Mouse (Mus musculus): Measurements from ENCODE around the gene Ccna1.

The Ccna1 gene

DNA sequence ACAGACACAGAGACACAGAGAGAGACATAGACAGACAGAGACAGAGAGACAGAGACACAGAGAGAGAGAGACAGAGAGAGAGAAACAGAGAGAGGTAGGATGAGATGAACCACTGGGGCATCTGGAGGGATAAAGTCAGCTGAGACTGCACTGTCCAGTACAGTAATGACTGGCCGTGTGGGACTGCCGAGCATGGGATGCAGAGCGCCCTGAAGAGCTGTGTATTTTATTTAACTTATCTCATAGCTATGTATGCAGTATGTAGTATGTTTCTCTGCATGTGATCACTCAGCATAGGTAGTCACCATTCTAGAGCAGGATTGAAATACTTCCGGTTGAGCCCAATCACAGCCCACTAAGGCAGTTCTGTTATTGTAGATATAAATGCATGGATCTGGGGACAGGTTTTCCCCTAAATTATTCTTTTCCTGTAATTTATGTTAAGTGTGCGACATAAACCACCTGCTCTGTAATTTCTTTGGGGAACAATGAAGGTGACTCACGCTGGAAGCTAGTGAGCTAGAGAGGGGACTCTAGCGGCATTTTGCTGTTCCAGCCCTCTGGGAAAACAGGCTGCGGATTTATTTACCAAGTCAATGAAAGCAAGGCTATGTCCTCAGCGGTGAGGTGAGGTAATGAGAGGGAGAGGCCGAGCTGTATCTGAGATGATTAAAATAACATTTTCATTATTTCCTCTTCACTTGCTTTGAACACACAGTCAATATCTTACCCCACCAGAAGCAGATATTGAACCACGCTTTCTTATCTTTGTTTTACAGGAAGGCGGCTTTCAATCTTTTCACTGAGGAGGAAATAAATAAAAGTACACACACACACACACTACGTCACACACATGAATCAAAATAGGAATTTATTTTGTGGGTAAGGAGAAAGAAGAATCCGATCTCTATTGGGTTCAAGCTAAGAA is 10.7 kb upstream of the Ccna1 start:
- no peak for DNase-seq (ENCODE audit: low read depth, low spot score)

DNA sequence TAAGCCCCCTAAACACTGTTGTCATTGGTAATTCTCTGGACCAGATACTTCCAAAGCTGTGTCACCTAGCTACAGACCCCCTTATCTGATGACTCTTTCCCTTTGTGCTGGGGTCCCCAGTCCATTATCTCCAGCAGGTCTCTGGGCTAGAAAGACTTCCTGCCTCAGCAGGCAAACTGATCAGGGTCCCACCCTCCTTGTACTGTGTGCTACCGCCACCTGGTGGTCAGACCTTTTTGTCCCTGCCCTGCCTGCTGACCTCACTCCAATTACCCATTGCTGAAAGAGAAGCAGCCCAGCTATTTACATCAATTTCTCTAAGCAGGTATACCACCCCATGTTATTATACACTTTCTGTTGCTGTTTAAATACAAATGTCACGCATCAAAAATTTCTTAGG is 9.1 kb upstream of the Ccna1 start:
- DNase-seq (ENCODE audit: low read depth, low spot score) = no peak

DNA sequence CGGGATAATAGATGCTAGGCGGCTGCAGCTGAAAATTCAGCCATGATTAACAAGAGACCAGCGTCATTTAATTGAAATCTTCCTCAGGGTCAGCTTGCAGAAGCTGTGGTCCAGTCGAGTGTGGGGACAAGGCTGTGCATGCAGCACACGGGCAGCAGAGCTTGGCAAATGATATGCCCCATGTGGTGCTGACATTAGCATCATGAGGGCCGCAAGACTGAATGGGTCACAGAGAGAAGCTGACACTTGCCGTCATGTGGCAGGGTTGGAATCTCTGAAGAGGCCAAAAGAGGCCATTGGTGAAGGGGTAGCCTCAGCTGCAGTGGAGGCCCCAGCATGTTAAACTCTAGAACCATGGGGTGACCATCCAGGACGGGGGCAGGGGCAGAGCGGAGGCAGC is 7.4 kb upstream of the Ccna1 start:
- DNase-seq (ENCODE audit: low read depth, low spot score) = no peak

GRCm38 (mm10) chr3:55056376-55056775 is 1.1 kb upstream of the Ccna1 start:
- DNase-seq (ENCODE audit: low read depth, low spot score) = no peak

DNA sequence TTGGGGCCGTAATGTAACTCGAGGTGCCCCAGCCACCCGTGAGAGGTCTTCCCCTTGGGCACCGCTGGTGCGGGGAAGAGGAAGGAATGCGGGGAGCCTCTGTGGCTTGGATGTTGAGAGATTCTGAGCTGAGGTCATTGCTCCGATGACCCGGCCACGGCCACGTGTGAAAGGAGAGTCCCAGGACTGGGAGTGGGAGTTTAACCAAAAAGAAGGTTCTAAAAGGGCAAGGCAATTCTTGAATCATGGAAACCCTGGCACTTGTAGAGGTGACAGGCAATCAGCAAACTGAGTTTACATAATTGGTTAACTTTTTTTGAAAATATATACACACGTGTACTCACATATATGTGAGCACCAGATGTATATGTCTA is 433 bp upstream of the Ccna1 start:
- no peak for DNase-seq (ENCODE audit: low read depth, low spot score)

GRCm38 (mm10) chr3:55054231-55054630 is 1.1 kb downstream of the Ccna1 start:
- no peak for DNase-seq (ENCODE audit: low read depth, low spot score)

DNA sequence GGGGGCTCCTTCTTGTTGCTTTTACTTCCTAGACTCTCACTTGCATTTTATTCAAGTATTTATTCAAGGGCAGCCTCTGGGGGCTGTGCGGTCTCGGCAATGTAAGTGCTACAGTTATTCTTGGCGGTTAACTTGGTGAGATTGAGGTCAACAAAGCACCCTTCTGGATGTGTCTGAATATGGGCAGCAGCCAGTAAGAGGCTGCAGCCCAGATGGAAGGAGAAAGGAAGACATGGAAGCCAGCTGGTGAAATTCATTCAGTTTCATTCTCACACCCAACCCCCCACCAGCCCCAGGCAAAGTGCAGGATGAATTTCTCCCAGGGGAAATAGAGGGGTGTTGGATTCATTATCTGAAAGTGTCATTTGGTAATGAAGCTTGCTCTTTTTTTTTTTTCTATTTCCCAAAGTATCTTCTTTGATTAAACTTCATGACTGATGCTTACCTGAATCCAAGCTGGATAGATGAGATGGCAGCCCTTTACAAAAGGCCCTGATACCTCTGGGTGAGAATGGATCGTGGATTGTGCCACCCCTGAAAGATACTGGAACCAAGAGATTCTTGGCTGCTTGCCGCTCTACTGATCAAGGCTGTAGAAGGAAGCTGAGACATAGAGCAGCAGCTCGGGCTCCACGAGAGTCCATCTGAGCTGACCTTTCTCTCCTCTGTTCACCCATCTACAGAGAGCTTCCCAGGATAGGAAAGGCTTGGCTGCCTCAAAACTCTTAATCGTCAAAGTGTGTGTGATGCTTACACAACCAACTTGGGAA is 10.5 kb downstream of the Ccna1 start:
- DNase-seq (ENCODE audit: low read depth, low spot score) = no peak

DNA sequence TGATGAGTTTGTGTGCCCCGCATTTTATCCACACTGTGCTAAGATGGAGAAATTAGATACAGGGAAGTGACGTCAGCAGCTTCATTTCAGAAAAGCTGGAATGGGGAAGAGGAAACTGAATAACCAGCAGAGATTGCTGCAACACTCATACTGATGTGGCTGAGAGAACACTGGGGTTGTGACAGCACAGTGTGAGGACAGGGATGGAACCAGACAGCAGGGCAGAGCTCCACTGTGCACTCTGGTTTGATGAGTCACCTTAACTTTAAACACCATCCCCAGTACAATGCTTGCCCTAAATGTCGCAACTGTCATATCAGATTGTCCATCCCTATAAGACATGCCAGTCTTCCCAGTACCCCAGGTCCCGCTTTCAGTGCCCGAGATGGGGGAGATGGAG is 17.7 kb downstream of the Ccna1 start:
- DNase-seq (ENCODE audit: low read depth, low spot score) = no peak

DNA sequence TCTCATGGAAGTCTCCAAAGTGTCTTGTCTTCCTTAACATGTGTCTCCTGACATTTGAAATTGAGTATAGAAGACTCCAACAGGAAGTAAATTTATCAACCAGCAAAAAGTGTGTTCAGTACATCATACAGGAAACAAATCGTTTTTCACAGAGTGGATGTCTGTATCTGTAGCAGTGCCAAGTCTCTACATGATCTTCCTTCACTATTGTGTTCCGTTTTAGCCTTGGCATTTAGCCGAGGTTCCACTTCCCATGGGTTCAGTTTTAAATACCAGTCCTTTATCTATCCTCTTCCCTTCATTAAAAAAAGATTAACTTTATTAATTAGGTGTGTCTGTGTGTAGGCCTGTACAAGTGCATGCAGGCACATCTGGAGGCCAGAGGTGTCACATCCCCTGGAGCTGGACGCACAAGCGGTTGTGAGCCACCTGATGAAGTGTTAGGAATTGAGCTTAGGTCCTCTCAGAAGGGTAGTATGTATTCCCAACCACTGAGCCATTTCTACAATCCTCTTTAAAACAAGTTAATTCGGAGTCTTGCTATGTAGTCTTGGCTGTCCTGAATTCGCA is 27.9 kb downstream of the Ccna1 start:
- DNase-seq (ENCODE audit: low read depth, low spot score) = no peak

GRCm38 (mm10) chr3:55025502-55025901 is 29.8 kb downstream of the Ccna1 start:
- no peak for DNase-seq (ENCODE audit: low read depth, low spot score)

GRCm38 (mm10) chr3:55023347-55023746 is 32.0 kb downstream of the Ccna1 start:
- no peak for DNase-seq (ENCODE audit: low read depth, low spot score)

GRCm38 (mm10) chr3:55022247-55022646 is 33.1 kb downstream of the Ccna1 start:
- no peak for DNase-seq (ENCODE audit: low read depth, low spot score)

DNA sequence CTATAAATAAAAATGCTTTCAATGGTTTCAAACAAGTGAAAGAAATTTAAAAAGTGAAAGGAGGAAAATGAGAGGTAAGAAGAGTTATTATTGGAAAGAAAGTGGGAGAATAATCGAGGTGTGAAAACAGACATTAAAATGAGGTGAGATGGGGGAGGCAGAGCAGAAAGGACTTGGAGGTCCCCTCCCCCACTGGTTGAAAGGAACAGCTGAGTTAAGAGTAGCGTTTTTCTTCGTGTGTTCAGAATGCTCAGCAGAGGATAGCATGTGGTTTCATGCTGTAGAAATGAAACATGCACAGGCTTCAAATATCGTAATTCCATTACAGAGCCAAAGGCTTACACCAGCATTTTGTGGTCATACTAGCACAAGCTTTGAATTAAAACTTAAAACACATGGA is 42.8 kb downstream of the Ccna1 start:
- DNase-seq (ENCODE audit: low read depth, low spot score) = no peak

DNA sequence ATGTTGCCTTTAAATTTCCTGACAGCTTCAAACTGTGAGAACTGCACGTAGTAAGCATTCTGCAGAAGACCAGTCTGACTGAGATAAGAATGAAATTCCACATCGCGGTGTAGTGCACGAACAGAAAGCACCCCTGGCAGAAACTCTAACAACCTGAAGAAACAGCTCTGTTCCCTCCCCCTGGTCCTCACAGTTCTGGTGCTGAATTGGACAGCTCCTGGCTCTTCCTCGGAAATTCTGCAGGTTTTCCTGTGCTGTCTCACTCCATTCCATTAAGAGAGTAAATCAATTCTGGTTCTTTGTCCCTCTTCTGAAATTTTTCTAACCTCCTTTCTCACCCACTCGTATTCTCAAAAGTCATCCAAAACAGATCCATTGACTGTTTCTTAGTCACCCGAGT is 43.6 kb downstream of the Ccna1 start:
- DNase-seq (ENCODE audit: low read depth, low spot score) = no peak

GRCm38 (mm10) chr3:55008965-55009741 is 46.1 kb downstream of the Ccna1 start:
- DNase-seq (ENCODE audit: low read depth, low spot score) = no peak

DNA sequence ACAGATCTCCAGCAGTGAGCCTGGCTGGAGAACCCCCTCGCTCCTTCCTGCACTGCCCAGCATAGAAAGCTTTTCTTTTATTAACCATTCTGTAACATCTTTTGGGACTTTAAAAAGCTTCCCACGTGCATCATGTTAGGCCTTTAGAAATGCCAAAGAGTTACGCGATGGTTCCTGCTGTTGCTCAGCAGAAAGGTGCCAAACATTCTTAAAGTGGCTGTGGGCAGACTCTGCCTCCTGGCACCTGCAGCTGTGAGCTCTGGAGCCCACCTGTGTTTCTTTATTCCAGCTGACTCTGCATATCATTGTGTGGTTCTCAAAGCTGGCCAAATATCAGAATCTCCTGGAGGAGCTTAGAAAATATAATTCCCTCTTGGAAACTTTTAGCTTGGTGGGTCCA is 51.3 kb downstream of the Ccna1 start:
- no peak for DNase-seq (ENCODE audit: low read depth, low spot score)

GRCm38 (mm10) chr3:55001677-55002076 is 53.6 kb downstream of the Ccna1 start:
- DNase-seq (ENCODE audit: low read depth, low spot score) = no peak

Measured in retina, postnatal 7 days (tissue).